Mouse (Mus musculus): ENCODE measurements around the gene Ctsd.

DNA sequence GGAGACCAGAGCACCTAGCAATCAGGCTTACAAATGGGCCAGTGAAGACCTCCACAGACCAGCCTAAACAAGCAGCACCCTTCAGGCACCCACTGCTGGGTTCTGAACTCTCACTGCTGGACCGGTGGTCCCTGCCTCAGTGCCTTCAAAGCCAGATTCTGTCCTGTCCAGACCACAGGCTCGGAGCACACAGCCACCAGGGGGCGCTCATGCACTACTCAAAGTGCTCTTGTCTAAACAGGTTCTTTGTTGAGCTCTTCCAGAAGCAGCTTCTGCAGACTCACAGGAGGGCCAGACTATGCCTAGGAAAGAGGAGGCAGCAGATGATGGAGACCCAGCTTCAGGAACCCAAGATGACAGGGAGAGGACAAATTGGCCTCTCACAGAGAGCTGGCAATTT lies 53.6 kb downstream of the Ctsd start:
- TF ChIP-seq CTCF (IDR thresholded peaks at IDR 0.05; ENCODE audit: extremely low read depth, insufficient read length, insufficient replicate concordance, low read depth, low read length) (peak; percentile 90), POLR2A (IDR thresholded peaks at IDR 0.05; ENCODE audit: low read depth, low read length) (no peak)

Data from small intestine, adult 2 months (tissue).